Mouse (Mus musculus): ENCODE measurements around the gene Sox30. TPM values are rescaled to one million over a fixed set of nuclear protein-coding genes. Genes with fewer than 3 reads are reported as not detected.

Gene Sox30
- total RNA-seq, 1 experiment from 2014 or later, result not detected

GRCm38 (mm10) chr11:46054311-46054710 lies 74.2 kb downstream of the Sox30 start:
- no peak for ATAC-seq (replicated peaks; ENCODE audit: low read depth, poor library complexity, severe bottlenecking)

- ATAC-seq (replicated peaks; ENCODE audit: low read depth, poor library complexity, severe bottlenecking), result no peak
Measured at GRCm38 (mm10) chr11:46054911-46055895, 75.1 kb downstream of the Sox30 start.

- peak; percentile 36; the same call in 1 of the 2 replicates for ATAC-seq (replicated peaks; ENCODE audit: low read depth, poor library complexity, severe bottlenecking)
Measured at GRCm38 (mm10) chr11:46055896-46056769, 76.0 kb downstream of the Sox30 start, which contains the start of gene Adam19. Gene Adam19 (plus strand): TSS chr11:46055992.

GRCm38 (mm10) chr11:46056770-46057411 lies 76.8 kb downstream of the Sox30 start:
- no peak for ATAC-seq (replicated peaks; ENCODE audit: low read depth, poor library complexity, severe bottlenecking)

- ATAC-seq (replicated peaks; ENCODE audit: low read depth, poor library complexity, severe bottlenecking), result no peak
Measured at GRCm38 (mm10) chr11:46058011-46058410, 77.9 kb downstream of the Sox30 start.

- ATAC-seq (replicated peaks; ENCODE audit: low read depth, poor library complexity, severe bottlenecking), result no peak
Measured at GRCm38 (mm10) chr11:46058916-46059315, 78.8 kb downstream of the Sox30 start.

GRCm38 (mm10) chr11:46059887-46060650 lies 80.0 kb downstream of the Sox30 start:
- no peak for ATAC-seq (replicated peaks; ENCODE audit: low read depth, poor library complexity, severe bottlenecking)

- no peak for ATAC-seq (replicated peaks; ENCODE audit: low read depth, poor library complexity, severe bottlenecking)
Measured at GRCm38 (mm10) chr11:46060651-46061020, 80.5 kb downstream of the Sox30 start.

- ATAC-seq (replicated peaks; ENCODE audit: low read depth, poor library complexity, severe bottlenecking), result peak; percentile 42; the same call in 1 of the 2 replicates
Measured at GRCm38 (mm10) chr11:46061776-46062445, 81.8 kb downstream of the Sox30 start.

- no peak for ATAC-seq (replicated peaks; ENCODE audit: low read depth, poor library complexity, severe bottlenecking)
Measured at GRCm38 (mm10) chr11:46062569-46062968, 82.5 kb downstream of the Sox30 start.

- ATAC-seq (replicated peaks; ENCODE audit: low read depth, poor library complexity, severe bottlenecking), result peak; percentile 61
Measured at GRCm38 (mm10) chr11:46062993-46063731, 83.1 kb downstream of the Sox30 start.

GRCm38 (mm10) chr11:46064767-46065166 lies 84.7 kb downstream of the Sox30 start:
- ATAC-seq (replicated peaks; ENCODE audit: low read depth, poor library complexity, severe bottlenecking), result no peak

- no peak; the same call in 1 of the 2 replicates for ATAC-seq (replicated peaks; ENCODE audit: low read depth, poor library complexity, severe bottlenecking)
Measured at GRCm38 (mm10) chr11:46065201-46066011, 85.3 kb downstream of the Sox30 start.

All from common myeloid progenitor, adult 5-6 weeks (primary cell).